Mouse (Mus musculus): ENCODE results near the gene Map2k7.

- no peak for TF ChIP-seq POLR2A (IDR thresholded peaks at IDR 0.05; ENCODE audit: control insufficient read depth, low read depth, low read length)
- TF ChIP-seq CTCF (IDR thresholded peaks at IDR 0.05; ENCODE audit: control insufficient read depth, insufficient read depth, insufficient replicate concordance, low read depth, low read length), result no peak
Measured at GRCm38 (mm10) chr8:4207016-4207350, 31.6 kb upstream of the Map2k7 start.
